Mouse (Mus musculus): Measurements from ENCODE around the gene Cldn24. TPM values are rescaled to one million over a fixed set of nuclear protein-coding genes. Genes with fewer than 3 reads are reported as not detected.

Cldn24 gene
- polyA plus RNA-seq, 1 experiment from 2014 or later = not detected

- no peak overlapping the region for H3K27ac ChIP-seq
- H3K36me3 ChIP-seq (replicated peaks) = peaks cover 35% of the 10 kb centered on the region
- H3K4me1 ChIP-seq = no peaks in the 10 kb centered on the region
- no peak overlapping the region for H3K9ac ChIP-seq
- WGBS = 91% methylated on average over 7 of the region's 7 CpGs
- no peak for ATAC-seq (ENCODE audit: low FRiP score)
- no peaks in the 10 kb centered on the region for H3K27me3 ChIP-seq
- no peak overlapping the region for H3K4me2 ChIP-seq
- no peak overlapping the region for H3K4me3 ChIP-seq (replicated peaks)
- no peaks in the 10 kb centered on the region for H3K9me3 ChIP-seq
These were observed 21.1 kb downstream of the Cldn24 start for GRCm38 (mm10) chr8:47843063-47843462.

- Histone ChIP-seq H3K27me3 (no peaks in the 10 kb centered on the region), H3K36me3 (replicated peaks) (peaks cover 36% of the 10 kb centered on the region), H3K27ac (no peak overlapping the region), H3K9me3 (no peaks in the 10 kb centered on the region), H3K4me3 (replicated peaks) (no peak overlapping the region), H3K9ac (no peak overlapping the region), H3K4me1 (no peaks in the 10 kb centered on the region), H3K4me2 (no peak overlapping the region)
- ATAC-seq (ENCODE audit: low FRiP score) = no peak
- 95% methylated on average over 10 of the region's 10 CpGs for WGBS
These were observed 21.7 kb downstream of the Cldn24 start for GRCm38 (mm10) chr8:47843651-47844050.

GRCm38 (mm10) chr8:47845956-47846355, 24.0 kb downstream of the Cldn24 start:
- Histone ChIP-seq H3K9ac (no peak overlapping the region), H3K36me3 (replicated peaks) (peaks cover 46% of the 10 kb centered on the region), H3K4me1 (no peaks in the 10 kb centered on the region), H3K9me3 (no peaks in the 10 kb centered on the region), H3K27me3 (no peaks in the 10 kb centered on the region), H3K4me2 (no peak overlapping the region), H3K27ac (no peak overlapping the region), H3K4me3 (replicated peaks) (no peak overlapping the region)
- no peak for ATAC-seq (ENCODE audit: low FRiP score)
- WGBS = 87% methylated on average over 13 of the region's 13 CpGs

GRCm38 (mm10) chr8:47847161-47847560, 25.2 kb downstream of the Cldn24 start:
- H3K27me3 ChIP-seq = no peaks in the 10 kb centered on the region
- peaks cover 46% of the 10 kb centered on the region for H3K36me3 ChIP-seq (replicated peaks)
- no peak for ATAC-seq (ENCODE audit: low FRiP score)
- no peaks in the 10 kb centered on the region for H3K4me1 ChIP-seq
- WGBS = 92% methylated on average over 14 of the region's 14 CpGs
- H3K9me3 ChIP-seq = no peaks in the 10 kb centered on the region
- no peak overlapping the region for H3K4me2 ChIP-seq
- H3K4me3 ChIP-seq (replicated peaks) = no peak overlapping the region
- no peak overlapping the region for H3K27ac ChIP-seq
- no peak overlapping the region for H3K9ac ChIP-seq

- Histone ChIP-seq H3K27me3 (no peaks in the 10 kb centered on the region), H3K27ac (no peak overlapping the region), H3K4me2 (no peak overlapping the region), H3K9me3 (no peaks in the 10 kb centered on the region), H3K4me1 (no peaks in the 10 kb centered on the region), H3K36me3 (replicated peaks) (peaks cover 41% of the 10 kb centered on the region), H3K4me3 (replicated peaks) (no peak overlapping the region), H3K9ac (no peak overlapping the region)
- WGBS = 96% methylated on average over 6 of the region's 6 CpGs
- no peak for ATAC-seq (ENCODE audit: low FRiP score)
These were observed 26.0 kb downstream of the Cldn24 start for GRCm38 (mm10) chr8:47847931-47848330.

- Histone ChIP-seq H3K36me3 (replicated peaks) (peaks cover 42% of the 10 kb centered on the region), H3K9ac (no peak overlapping the region), H3K4me1 (no peaks in the 10 kb centered on the region), H3K27me3 (no peaks in the 10 kb centered on the region), H3K27ac (no peak overlapping the region), H3K4me3 (replicated peaks) (no peak overlapping the region), H3K4me2 (no peak overlapping the region), H3K9me3 (no peaks in the 10 kb centered on the region)
- WGBS = 84% methylated on average over 8 of the region's 8 CpGs
- ATAC-seq (ENCODE audit: low FRiP score) = no peak
These were observed 27.9 kb downstream of the Cldn24 start for GRCm38 (mm10) chr8:47849842-47850241.

- Histone ChIP-seq H3K9me3 (no peaks in the 10 kb centered on the region), H3K4me2 (no peak overlapping the region), H3K4me1 (no peaks in the 10 kb centered on the region), H3K4me3 (replicated peaks) (no peak overlapping the region), H3K27ac (no peak overlapping the region), H3K36me3 (replicated peaks) (peaks cover 41% of the 10 kb centered on the region), H3K27me3 (no peaks in the 10 kb centered on the region), H3K9ac (no peak overlapping the region)
- ATAC-seq (ENCODE audit: low FRiP score) = no peak
- 79% methylated on average over 12 of the region's 12 CpGs for WGBS
These were observed 30.0 kb downstream of the Cldn24 start for GRCm38 (mm10) chr8:47851824-47852502.

- Histone ChIP-seq H3K4me1 (no peaks in the 10 kb centered on the region), H3K9ac (no peak overlapping the region), H3K27ac (no peak overlapping the region), H3K4me3 (replicated peaks) (no peak overlapping the region), H3K9me3 (no peaks in the 10 kb centered on the region), H3K27me3 (no peaks in the 10 kb centered on the region), H3K4me2 (no peak overlapping the region), H3K36me3 (replicated peaks) (peaks cover 35% of the 10 kb centered on the region)
- WGBS = 84% methylated on average over 5 of the region's 5 CpGs
- no peak for ATAC-seq (ENCODE audit: low FRiP score)
These were observed 30.8 kb downstream of the Cldn24 start for GRCm38 (mm10) chr8:47852737-47853136.

- H3K27me3 ChIP-seq = no peaks in the 10 kb centered on the region
- peaks cover 30% of the 10 kb centered on the region for H3K36me3 ChIP-seq (replicated peaks)
- H3K9me3 ChIP-seq = no peaks in the 10 kb centered on the region
- ATAC-seq (ENCODE audit: low FRiP score) = no peak
- no peaks in the 10 kb centered on the region for H3K4me1 ChIP-seq
- WGBS = 86% methylated on average over 5 of the region's 5 CpGs
- no peak overlapping the region for H3K27ac ChIP-seq
- H3K4me3 ChIP-seq (replicated peaks) = no peak overlapping the region
- no peak overlapping the region for H3K9ac ChIP-seq
- H3K4me2 ChIP-seq = no peak overlapping the region
These were observed 31.4 kb downstream of the Cldn24 start for GRCm38 (mm10) chr8:47853356-47853755.

- peaks cover 30% of the 10 kb centered on the region for H3K36me3 ChIP-seq (replicated peaks)
- no peaks in the 10 kb centered on the region for H3K27me3 ChIP-seq
- WGBS = 94% methylated on average over 12 of the region's 12 CpGs
- H3K4me3 ChIP-seq (replicated peaks) = no peak overlapping the region
- no peak for ATAC-seq (ENCODE audit: low FRiP score)
- no peaks in the 10 kb centered on the region for H3K4me1 ChIP-seq
- no peak overlapping the region for H3K9ac ChIP-seq
- H3K4me2 ChIP-seq = no peak overlapping the region
- H3K27ac ChIP-seq = no peak overlapping the region
- H3K9me3 ChIP-seq = no peaks in the 10 kb centered on the region
These were observed 37.3 kb downstream of the Cldn24 start for GRCm38 (mm10) chr8:47859259-47859658.

- Histone ChIP-seq H3K36me3 (replicated peaks) (peaks cover 22% of the 10 kb centered on the region), H3K4me3 (replicated peaks) (no peak overlapping the region), H3K27ac (no peak overlapping the region), H3K4me2 (no peak overlapping the region), H3K4me1 (no peaks in the 10 kb centered on the region), H3K27me3 (no peaks in the 10 kb centered on the region), H3K9ac (no peak overlapping the region), H3K9me3 (no peaks in the 10 kb centered on the region)
- WGBS = 87% methylated on average over 8 of the region's 8 CpGs
- ATAC-seq (ENCODE audit: low FRiP score) = no peak; the same call in 1 of the 2 replicates
These were observed 44.6 kb downstream of the Cldn24 start for GRCm38 (mm10) chr8:47866568-47866967.

- ATAC-seq (ENCODE audit: low FRiP score) = peak; percentile 78
- no peaks in the 10 kb centered on the region for H3K27me3 ChIP-seq
- H3K27ac ChIP-seq = no peak overlapping the region
- no peak overlapping the region for H3K9ac ChIP-seq
- peaks cover 18% of the 10 kb centered on the region for H3K36me3 ChIP-seq (replicated peaks)
- 30% methylated on average over 8 of the region's 8 CpGs for WGBS
- H3K4me2 ChIP-seq = no peak overlapping the region
- H3K9me3 ChIP-seq = no peaks in the 10 kb centered on the region
- no peaks in the 10 kb centered on the region for H3K4me1 ChIP-seq
- no peak overlapping the region for H3K4me3 ChIP-seq (replicated peaks)
These were observed 45.1 kb downstream of the Cldn24 start for GRCm38 (mm10) chr8:47867067-47867466.

All from forebrain, embryonic 12.5 days (tissue).